Mouse (Mus musculus): ENCODE data around the gene Hist1h2bc.

- TF ChIP-seq POLR2AphosphoS2 (IDR thresholded peaks at IDR 0.05; ENCODE audit: insufficient read length, low read depth): no peak
- no peak for TF ChIP-seq USF1 (IDR thresholded peaks at IDR 0.05; ENCODE audit: low read depth)
- TF ChIP-seq CEBPB (IDR thresholded peaks at IDR 0.05; ENCODE audit: insufficient read depth, poor library complexity, severe bottlenecking): no peak
- TF ChIP-seq REST (IDR thresholded peaks at IDR 0.05; ENCODE audit: insufficient read depth, insufficient read length): no peak
- TF ChIP-seq SRF (IDR thresholded peaks at IDR 0.05; ENCODE audit: control insufficient read depth, insufficient read length, low read depth): no peak
- TF ChIP-seq TCF12 (IDR thresholded peaks at IDR 0.05; ENCODE audit: insufficient read depth, poor library complexity, severe bottlenecking): no peak
- no peak for TF ChIP-seq POLR2A (IDR thresholded peaks at IDR 0.05; ENCODE audit: insufficient read length, low read depth)
- no peak for TF ChIP-seq MYOD1 (IDR thresholded peaks at IDR 0.05; ENCODE audit: control insufficient read depth in 1 of 3, insufficient read length in 2 of 3, low read depth in 2 of 3)
- TF ChIP-seq MAX (IDR thresholded peaks at IDR 0.05; ENCODE audit: low read depth): no peak
Observed at GRCm38 (mm10) chr13:23740256-23740840, 56.3 kb downstream of the Hist1h2bc start.

Data from myocyte (in vitro differentiated cells).